Mouse (Mus musculus): ENCODE measurements at regions not wholly inside any gene's neighbourhood (a gene's known extent, or its start where the extent isn't known, plus 50 kb on each side); places are given as distances from the start of the nearest gene placed in this dataset.

DNA sequence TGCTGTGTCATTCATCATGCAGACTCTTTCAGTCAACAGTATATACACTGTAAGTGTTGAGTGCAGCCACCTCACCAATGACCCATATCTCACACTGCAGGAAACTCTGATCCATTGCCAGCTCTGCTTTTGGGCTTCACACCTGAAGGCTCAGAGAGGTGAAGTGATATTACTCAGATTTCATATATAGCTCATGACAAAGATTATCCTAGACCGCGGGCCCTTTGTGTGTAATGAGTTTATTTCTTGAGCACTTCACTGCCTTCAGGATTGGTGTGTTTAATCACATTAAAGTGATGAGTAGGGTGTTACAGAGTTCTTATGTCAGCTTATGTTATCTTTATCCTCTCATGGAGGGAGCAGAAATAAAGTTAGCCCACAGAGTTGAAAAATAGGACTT is 369.2 kb downstream of the Slc4a3 start:
- TF ChIP-seq POLR2A (IDR thresholded peaks at IDR 0.05; ENCODE audit: insufficient read depth, low read length) (no peak), EP300 (IDR thresholded peaks at IDR 0.05; ENCODE audit: insufficient read depth, low read depth, low read length) (no peak)
